Mouse (Mus musculus): Measurements from ENCODE around the gene Aagab.

Aagab gene

GRCm38 (mm10) chr9:63672797-63673493 lies 70.5 kb downstream of the Aagab start:
- DNase-seq (ENCODE audit: low read depth, low spot score), result no peak

DNA sequence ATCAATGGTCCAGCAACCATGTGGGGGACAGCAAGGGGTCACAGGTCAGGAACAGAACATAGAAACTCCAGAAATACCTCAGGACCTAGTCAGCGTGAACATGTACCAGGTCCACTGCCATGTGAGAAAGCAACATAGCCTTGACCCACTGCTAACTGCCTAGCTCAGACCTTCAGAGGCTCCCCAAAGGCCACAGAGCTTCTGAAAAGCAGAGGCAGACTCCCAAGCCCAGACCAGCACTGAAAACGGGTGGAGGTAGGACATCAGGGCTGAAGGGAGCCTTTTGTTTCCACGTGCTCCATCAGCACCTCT lies 71.0 kb downstream of the Aagab start:
- no peak for DNase-seq (ENCODE audit: low read depth, low spot score)

GRCm38 (mm10) chr9:63674613-63675012 lies 72.2 kb downstream of the Aagab start:
- peak; percentile 87 for DNase-seq (ENCODE audit: low read depth, low spot score)

GRCm38 (mm10) chr9:63677621-63678020 lies 75.2 kb downstream of the Aagab start:
- DNase-seq (ENCODE audit: low read depth, low spot score), result peak; percentile 93

- peak; percentile 87 for DNase-seq (ENCODE audit: low read depth, low spot score)
Measured at GRCm38 (mm10) chr9:63678076-63678475, 75.6 kb downstream of the Aagab start.

DNA sequence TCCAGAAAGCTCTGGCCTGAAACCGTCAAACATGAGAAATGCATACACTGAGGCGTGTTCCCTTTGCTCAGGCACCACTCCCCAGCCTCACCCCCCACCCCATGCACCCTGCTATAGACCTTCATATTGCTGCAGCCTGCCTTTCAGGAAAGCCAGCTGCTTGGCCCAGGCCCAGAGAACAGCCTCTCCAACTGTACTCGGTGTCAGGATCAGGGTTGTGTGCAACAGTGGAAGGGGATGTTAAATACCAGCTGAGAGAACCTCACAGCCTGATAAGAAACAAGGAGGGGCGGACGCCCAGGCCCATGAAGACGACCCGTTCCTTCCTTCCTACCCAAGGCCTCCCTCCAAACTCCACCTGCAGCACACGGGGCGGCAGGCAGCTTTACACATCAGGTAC lies 79.8 kb downstream of the Aagab start:
- no peak for DNase-seq (ENCODE audit: low read depth, low spot score)

- no peak for DNase-seq (ENCODE audit: low read depth, low spot score)
Measured at GRCm38 (mm10) chr9:63682943-63683342, 80.5 kb downstream of the Aagab start.

DNA sequence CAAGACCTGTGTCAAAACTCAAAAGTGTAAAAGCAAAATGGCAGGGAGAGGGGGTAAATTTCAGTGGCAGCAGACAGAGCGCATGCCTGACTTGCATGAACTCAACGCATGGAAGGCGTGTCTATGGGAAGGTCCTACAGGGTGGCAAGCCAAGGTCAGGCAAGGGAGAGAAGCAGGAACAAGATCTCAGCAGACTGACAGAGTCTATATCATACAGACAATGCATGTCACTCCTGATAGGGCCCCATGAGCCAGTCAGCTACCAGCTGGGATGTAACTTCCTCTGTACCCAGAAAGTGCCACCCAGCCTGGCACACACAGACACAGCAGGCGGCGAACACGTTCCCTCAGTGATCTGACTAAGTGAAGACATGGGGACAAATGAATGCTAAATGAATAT lies 81.8 kb downstream of the Aagab start:
- no peak for DNase-seq (ENCODE audit: low read depth, low spot score)

- DNase-seq (ENCODE audit: low read depth, low spot score), result no peak
Measured at GRCm38 (mm10) chr9:63685352-63685751, 82.9 kb downstream of the Aagab start.

GRCm38 (mm10) chr9:63687413-63688015 lies 85.1 kb downstream of the Aagab start:
- no peak for DNase-seq (ENCODE audit: low read depth, low spot score)

DNA sequence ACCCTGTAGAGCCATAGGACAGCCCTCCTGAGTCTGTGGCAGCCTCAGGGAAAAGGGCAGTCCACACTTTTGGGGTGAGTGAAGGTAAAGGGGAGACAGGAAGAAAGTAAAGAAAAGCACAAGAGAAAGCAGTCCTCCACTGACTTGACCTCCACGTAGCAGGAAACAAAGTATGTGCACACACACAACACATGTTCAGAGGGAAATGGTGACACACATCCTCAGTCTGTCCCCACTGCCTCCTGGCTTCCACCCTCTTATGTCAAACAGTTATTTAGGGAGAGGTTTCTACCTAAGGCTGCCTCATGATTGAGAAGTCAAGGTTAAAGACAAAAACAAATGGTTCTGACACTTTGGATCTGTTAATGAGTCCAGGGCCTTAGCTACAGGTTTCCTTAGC lies 88.1 kb downstream of the Aagab start:
- no peak for DNase-seq (ENCODE audit: low read depth, low spot score)

DNA sequence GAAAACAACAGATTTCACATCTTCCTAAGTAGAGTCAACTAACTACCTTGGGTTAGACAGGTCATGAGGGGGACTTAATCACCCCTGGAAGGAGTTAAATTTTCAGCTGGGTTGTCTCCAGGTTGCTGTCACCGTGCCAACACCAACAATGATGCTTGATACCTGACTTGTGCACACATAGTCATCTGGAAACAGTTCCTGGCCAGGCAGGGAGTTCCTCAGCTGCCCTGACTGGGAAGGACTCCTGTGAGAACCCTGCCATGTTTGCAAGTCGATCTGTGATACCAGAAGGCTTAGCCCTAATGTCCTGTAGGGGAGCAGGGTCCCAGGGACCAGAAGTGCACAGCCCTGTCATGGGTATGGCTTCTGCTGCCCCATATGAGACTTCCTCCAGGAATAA lies 89.5 kb downstream of the Aagab start:
- DNase-seq (ENCODE audit: low read depth, low spot score), result no peak
